Mouse (Mus musculus): ENCODE measurements around the gene Ddb2.

Ddb2 gene

GRCm38 (mm10) chr2:91236601-91237510, at the start of gene Ddb2:
Gene Ddb2, minus strand, starts transcription at chr2:91236982.
- peak; percentile 90 for DNase-seq (ENCODE audit: low spot score in 2 of 2)

DNA sequence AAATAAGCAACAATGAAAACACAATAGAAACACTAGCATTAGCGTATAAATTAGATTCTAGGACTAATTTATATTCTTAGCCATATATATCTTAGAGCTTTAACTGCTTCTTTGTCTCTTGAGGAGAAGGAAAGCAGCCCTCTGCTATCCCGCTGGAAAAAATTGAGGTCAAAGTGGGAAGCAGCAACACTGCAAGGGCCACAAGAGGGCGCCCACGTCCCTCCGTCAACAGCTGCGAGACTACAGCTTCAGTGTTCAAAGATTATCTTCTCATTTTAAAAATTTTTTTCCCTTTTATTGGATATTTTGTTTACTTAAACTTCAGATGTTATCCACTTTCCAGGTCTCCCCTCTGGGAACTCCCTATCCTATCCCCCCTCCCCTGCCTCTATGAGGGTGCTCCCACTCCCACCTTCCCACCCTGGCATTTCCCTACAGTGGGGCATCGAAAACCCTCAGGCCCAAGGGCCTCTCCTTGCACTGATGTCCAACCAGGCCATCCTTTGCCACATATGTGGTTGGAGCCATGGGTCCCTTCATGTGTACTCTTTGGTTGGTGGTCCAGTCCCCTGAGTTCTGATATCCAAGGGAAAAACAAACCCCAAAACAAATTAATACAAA, 49.2 kb upstream of the Ddb2 start:
- DNase-seq (ENCODE audit: low spot score in 2 of 2) = peak in 1 of 2 experiments; percentile 72

- peak; percentile 37 to 44 for DNase-seq (ENCODE audit: low spot score in 2 of 2)
Observed at GRCm38 (mm10) chr2:91284375-91285199, 47.8 kb upstream of the Ddb2 start.

DNA sequence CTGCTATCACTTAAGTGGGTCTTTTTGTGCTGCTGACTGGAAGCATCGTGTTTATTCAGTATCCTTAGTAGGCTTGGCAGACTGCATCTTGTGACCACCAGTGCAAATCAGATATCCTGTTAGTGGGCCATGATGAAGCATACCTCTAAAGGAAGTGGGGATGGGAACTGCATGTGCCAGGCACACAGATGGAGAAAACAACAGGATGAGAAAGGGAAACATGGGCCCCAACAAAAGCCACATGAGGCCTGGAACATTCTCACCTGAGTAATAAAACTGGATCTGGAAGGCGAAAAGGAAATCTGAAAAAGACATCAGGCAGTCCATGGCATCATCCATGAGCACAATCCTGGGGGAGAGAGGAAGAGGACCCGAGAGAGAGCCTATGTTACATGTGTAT, 47.2 kb upstream of the Ddb2 start:
- no peak for DNase-seq (ENCODE audit: low spot score in 2 of 2)

DNA sequence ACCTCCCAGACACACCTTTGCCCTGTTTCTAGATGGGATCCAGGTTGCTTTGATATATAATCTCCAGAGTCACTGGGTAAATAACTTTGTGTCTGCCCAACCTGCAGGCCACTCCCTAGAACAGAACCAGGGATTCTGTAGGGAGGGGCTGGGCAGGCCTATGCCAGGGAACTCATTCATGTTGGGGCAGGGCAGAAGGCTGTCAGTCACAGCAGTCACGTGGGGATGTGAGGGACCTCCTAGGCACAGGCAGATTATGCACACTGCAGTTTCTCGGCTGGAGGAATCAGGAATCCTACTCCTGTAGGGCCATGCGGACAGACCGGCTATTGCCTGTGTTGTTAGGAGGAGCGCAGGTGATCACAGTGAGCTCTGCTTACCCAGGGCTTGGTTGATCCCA, 44.6 kb upstream of the Ddb2 start:
- DNase-seq (ENCODE audit: low spot score in 2 of 2) = no peak

DNA sequence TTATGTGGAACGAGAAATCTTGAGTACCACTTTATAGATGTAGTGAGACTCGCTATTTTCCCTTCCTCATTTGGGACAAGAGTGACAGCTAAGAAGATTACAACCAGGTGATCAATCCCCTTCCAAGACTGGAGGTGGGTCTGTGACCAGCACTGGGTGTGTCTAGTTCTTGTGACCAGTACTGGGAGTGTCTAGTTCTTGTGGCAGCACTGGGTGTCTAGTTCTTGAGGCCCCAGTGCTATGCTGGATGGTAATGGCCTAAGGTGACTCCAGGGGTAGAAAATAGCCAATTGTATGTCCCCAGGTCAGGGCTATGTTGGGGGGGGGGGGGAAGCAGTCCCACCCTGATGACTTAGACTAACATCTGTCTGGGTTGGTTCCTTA, 42.6 kb upstream of the Ddb2 start:
- DNase-seq (ENCODE audit: low spot score in 2 of 2) = no peak

DNA sequence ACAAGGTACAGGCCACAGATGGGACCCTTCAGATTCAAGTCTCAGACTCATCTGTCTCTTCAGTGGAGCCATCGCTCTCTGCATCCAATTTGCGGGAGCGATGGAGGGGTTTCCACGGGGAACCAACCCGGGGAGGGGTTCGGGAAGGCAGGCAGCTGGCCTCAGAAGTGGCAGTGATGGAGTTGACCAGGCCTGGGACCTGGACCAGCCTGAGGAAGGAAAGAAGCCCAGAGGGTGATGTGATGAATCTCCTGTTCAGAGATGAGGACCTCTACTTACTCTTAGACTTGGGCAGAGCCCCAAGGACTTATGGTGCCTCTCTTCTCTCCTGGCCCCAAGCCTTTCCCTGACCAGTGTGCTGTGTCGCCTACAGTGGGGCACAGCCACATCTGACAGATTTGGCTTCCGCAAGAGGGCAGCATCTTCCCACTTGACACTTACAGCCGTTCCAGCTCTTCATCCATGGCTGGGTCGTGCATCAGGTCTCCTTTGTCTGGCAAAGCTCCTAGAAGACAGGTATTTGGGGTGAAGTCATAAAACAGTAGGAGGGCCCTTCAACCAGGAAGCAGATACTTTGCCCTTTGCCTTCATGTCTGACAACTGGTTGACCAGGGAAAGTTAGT, 42.1 kb upstream of the Ddb2 start:
- DNase-seq (ENCODE audit: low spot score in 2 of 2) = no peak

- no peak for DNase-seq (ENCODE audit: low spot score in 2 of 2)
Observed at GRCm38 (mm10) chr2:91269687-91270133, 32.9 kb upstream of the Ddb2 start.

GRCm38 (mm10) chr2:91268706-91269105, 31.9 kb upstream of the Ddb2 start:
- no peak for DNase-seq (ENCODE audit: low spot score in 2 of 2)

- no peak for DNase-seq (ENCODE audit: low spot score in 2 of 2)
Observed at GRCm38 (mm10) chr2:91268042-91268441, 31.3 kb upstream of the Ddb2 start.

DNA sequence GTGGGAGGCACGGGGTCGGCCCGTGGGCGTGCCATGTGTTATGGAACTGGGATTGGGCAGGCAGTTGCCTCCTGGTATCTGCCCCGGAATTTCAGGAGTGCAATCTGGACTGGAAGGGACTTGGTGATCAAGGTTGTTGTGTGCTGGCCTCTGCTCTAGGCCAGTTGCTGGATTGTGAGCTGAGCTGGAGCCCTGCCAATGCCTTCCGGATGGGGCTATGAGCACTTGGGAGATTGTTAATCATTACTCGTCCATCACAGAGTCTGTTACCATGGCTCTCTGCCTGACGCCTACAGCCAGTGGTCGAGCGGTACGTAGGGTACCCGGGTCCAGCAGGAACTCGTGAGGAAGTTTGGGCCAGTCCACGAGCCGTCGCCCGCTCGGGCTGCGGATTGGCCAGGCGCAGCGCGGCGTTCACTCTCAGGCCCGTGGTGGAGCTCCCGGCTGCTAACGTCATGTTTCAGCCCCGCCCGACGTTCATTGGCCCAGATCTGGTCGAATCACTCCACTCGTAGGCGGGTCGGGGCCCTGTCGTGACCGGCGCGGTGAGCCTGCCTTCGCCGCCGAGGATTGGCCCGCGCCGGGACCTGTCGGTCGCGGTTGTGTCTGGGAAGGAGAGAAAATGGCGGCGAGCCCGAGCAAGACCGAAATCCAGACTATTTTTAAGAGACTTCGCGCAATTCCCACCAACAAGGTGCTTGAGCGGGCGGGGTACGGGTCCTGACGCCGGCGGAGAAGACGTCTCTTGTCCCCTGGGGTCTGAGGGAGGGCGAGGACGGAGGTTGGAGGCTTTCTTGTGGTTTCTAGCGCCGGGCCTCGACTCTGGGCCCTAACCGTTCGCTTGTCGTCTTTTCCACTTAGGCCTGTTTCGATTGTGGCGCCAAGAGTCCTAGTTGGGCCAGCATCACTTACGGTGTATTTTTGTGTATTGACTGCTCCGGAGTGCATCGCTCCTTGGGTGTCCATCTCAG, 28.2 kb upstream of the Ddb2 start, which contains the start of gene Arfgap2:
TSS of gene Arfgap2 (plus strand) at position 264 of the 971 bp plus-strand sequence.
- peak; percentile 98 to 100 for DNase-seq (ENCODE audit: low spot score in 2 of 2)

DNA sequence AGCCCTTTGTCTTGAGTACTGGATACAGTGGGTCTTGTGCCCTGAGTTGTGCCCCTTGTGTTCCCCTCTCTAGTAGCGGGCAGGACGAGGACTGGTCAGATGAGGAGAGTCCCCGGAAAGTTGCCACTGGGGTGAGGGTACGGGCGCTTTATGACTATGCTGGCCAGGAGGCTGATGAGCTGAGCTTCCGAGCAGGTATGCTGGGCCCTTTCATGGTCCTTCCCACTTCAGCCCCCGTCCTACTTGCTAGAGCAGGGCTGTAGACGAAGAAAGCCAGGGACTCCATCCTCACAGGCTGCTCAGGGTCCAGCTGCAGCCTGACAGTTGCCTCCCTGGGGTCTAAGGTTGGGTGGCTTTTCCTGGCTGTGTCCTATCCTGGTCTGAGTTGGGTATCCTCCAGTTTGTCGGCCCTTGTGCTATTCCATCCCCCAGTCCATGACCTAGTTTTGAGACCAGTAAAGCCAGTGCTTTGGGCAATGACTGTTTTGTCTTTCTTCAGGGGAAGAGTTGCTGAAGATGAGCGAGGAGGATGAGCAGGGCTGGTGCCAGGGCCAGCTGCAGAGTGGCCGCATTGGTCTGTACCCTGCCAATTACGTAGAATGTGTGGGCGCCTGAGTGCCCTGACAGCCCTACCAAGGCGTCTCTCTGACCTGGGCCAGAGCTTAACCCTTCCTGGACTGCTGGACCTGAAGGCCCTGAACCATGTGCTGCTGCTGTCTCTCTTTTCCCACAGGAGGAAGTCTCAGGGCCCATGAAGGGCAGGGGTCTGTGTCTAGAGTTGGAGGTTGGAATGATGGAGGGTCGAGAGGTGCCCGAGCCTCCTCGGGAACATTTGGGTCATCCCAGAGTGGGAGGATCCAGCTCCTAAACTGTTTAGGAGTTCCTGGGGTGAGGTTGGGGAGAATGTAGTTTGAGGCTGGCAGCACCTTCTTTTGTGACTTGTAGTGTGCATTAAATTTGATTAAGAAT, 27.2 kb upstream of the Ddb2 start:
- no peak for DNase-seq (ENCODE audit: low spot score in 2 of 2)

- DNase-seq (ENCODE audit: low spot score in 2 of 2) = peak in 1 of 2 experiments; percentile 50
Observed at GRCm38 (mm10) chr2:91259493-91259892, 22.7 kb upstream of the Ddb2 start.

DNA sequence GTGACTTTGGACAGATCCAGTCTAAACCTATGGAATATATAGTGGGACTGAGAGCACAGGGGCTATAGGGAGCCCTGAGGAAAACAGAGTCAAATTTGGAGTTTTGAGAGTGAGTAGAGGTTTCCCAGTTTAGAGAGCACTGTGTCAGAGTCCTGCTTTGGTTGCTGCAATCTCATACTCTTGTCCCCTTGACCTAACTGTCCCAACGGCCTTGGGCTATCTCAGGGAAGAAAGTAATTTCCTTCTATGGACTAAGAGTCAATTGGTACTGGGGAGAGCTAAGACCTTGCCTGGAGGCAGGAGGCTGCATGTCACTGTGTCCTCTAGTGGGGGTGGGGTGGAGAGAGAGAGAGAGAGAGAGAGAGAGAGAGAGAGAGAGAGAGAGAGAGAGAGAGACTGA, 22.0 kb upstream of the Ddb2 start:
- no peak for DNase-seq (ENCODE audit: low spot score in 2 of 2)

- no peak for DNase-seq (ENCODE audit: low spot score in 2 of 2)
Observed at GRCm38 (mm10) chr2:91258054-91258453, 21.3 kb upstream of the Ddb2 start.

DNA sequence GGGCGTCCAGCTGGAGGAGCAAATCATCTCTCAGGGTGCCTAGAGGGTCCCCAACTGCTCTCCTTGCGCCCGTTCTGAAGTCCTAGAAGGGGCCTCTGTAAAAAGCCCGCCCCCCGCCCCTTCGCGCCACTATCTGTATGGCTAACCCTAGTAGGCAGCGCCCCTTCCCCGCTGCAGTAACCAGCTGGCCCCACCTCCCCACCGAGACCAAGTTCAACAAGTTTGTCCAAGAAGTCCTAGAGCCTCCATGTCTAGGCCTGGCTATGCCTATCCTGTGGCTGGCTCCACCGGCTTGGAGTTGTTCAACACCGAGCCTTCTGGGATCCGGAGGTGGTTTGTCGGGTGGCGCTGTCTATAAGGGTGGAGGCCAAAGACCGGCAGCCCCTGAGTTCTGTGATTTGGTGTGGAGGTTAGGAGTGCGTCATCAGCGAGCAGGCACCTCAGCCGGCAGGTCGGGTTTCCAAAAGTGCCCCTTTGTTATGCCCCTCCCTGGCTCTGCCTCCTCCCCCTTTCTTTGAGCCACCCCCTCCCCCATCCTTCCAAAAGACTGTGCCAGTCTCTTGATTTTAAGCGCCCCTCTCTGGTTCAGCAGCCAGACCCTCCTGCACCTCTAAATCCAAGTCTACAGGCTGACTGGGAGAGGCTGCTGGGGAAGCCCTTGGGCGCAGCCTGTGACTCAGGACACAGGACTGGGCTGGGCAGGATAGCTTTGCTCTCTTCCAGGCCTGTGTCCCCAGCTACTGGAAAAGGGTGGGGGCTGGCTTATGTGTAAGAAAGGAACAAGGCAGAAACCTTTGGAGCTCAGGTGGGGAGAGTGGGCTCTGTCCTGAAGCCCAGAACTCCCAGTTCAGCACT, 20.6 kb upstream of the Ddb2 start:
- DNase-seq (ENCODE audit: low spot score in 2 of 2) = no peak

DNA sequence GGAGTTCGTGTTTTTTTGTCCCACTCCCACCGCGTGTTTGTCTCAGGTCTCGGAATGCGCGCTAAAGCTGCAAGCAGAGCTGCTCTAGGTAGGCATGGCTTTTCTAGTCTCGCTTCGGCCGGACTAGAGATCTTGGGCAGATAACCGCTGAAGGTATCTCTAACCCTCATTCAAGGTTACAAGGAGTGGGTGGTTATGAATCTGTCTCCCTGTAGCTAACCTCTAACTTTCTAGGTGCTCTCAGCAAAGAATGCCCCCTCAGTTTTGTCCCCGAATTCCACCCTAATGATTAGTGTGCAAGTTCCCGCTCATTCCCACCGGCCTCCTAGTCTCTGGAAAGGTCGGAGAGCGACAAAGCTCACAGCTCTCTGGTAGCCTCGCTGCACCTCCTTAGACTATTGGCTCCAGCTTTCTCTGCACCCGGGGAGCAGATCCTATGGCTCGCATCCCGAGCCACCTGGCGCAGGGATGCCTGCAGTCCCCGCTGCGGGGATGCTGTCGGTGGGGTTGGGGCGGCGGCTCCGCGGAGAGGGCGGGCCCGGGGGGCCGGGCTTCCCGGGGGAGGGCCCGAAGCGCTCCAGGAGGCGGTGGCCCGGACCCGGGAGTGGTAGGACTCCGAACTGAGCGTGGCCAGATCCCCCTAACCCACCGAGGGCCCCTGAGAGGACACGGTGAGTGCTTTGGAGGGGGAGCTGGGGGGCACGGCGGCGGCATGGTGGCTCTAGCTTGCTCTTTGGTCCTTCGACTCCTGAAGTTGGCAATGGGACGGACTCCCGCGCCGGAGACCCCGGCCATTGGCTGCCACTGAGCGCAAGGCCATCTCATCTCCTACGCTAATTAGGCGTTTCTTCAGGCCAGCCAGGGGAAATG, 19.7 kb upstream of the Ddb2 start:
- peak; percentile 59 to 67 for DNase-seq (ENCODE audit: low spot score in 2 of 2)

Data from heart, adult 9 months (tissue).